Mouse (Mus musculus): ENCODE results near the gene A4galt.

The A4galt gene

GRCm38 (mm10) chr15:83227559-83227958, 24.0 kb downstream of the A4galt start:
- no peak for DNase-seq (ENCODE audit: extremely low read depth, low read depth, low spot score)

GRCm38 (mm10) chr15:83226871-83227270, 24.7 kb downstream of the A4galt start:
- DNase-seq (ENCODE audit: extremely low read depth, low read depth, low spot score) = no peak

GRCm38 (mm10) chr15:83226066-83226834, 25.3 kb downstream of the A4galt start:
- DNase-seq (ENCODE audit: extremely low read depth, low read depth, low spot score) = no peak

- no peak for DNase-seq (ENCODE audit: extremely low read depth, low read depth, low spot score)
Measured at GRCm38 (mm10) chr15:83224136-83224766, 27.3 kb downstream of the A4galt start.

- DNase-seq (ENCODE audit: extremely low read depth, low read depth, low spot score) = no peak
Measured at GRCm38 (mm10) chr15:83223208-83223962, 28.2 kb downstream of the A4galt start.

- no peak for DNase-seq (ENCODE audit: extremely low read depth, low read depth, low spot score)
Measured at GRCm38 (mm10) chr15:83221721-83222120, 29.9 kb downstream of the A4galt start.

GRCm38 (mm10) chr15:83220368-83221013, 31.1 kb downstream of the A4galt start:
- DNase-seq (ENCODE audit: extremely low read depth, low read depth, low spot score) = no peak

GRCm38 (mm10) chr15:83215322-83216216, 36.0 kb downstream of the A4galt start:
- DNase-seq (ENCODE audit: extremely low read depth, low read depth, low spot score) = no peak

GRCm38 (mm10) chr15:83210229-83210628, 41.3 kb downstream of the A4galt start:
- DNase-seq (ENCODE audit: extremely low read depth, low read depth, low spot score) = no peak

- DNase-seq (ENCODE audit: extremely low read depth, low read depth, low spot score) = no peak
Measured at GRCm38 (mm10) chr15:83209719-83210118, 41.9 kb downstream of the A4galt start.

GRCm38 (mm10) chr15:83209092-83209695, 42.4 kb downstream of the A4galt start:
- DNase-seq (ENCODE audit: extremely low read depth, low read depth, low spot score) = no peak

GRCm38 (mm10) chr15:83204731-83205451, 46.7 kb downstream of the A4galt start:
- DNase-seq (ENCODE audit: extremely low read depth, low read depth, low spot score) = no peak

- DNase-seq (ENCODE audit: extremely low read depth, low read depth, low spot score) = no peak
Measured at GRCm38 (mm10) chr15:83202412-83202811, 49.2 kb downstream of the A4galt start.

- no peak for DNase-seq (ENCODE audit: extremely low read depth, low read depth, low spot score)
Measured at GRCm38 (mm10) chr15:83193413-83193812, 58.2 kb downstream of the A4galt start.

- no peak for DNase-seq (ENCODE audit: extremely low read depth, low read depth, low spot score)
Measured at GRCm38 (mm10) chr15:83182351-83182750, 69.2 kb downstream of the A4galt start.

- DNase-seq (ENCODE audit: extremely low read depth, low read depth, low spot score) = no peak
Measured at GRCm38 (mm10) chr15:83181800-83182330, 69.7 kb downstream of the A4galt start.

- no peak for DNase-seq (ENCODE audit: extremely low read depth, low read depth, low spot score)
Measured at GRCm38 (mm10) chr15:83180004-83180403, 71.6 kb downstream of the A4galt start.

All from fat pad, adult 2 months (tissue).